Mouse (Mus musculus) ES-Bruce4 (cell line): Measurements from ENCODE around the gene Cptp.

Source experiments
- CTCF ChIP-seq: IDR thresholded peaks from one replicate; pipeline ENCODE4 v1.8.1; 2011; ENCODE audit warnings: low read depth, low read length
- EP300 ChIP-seq: IDR thresholded peaks from 2 replicates; pipeline ENCODE4 v1.6.1; 2011; ENCODE audit warnings: low read depth, low read length; ENCODE audit not compliant: insufficient read depth
- POLR2A ChIP-seq: IDR thresholded peaks from one replicate; pipeline ENCODE4 v1.8.1; 2011; ENCODE audit warnings: low read length; ENCODE audit not compliant: insufficient read depth

- TF ChIP-seq CTCF (no peak), EP300 (no peak), POLR2A (no peak)
These were observed 29.1 kb upstream of the Cptp start for GRCm38 (mm10) chr4:155898318-155898717.
